Mouse (Mus musculus): ENCODE data around the gene Vmn1r199. TPM values are rescaled to one million over a fixed set of nuclear protein-coding genes. Genes with fewer than 3 reads are reported as not detected.
"Not testable (repeated sequence)": the region's sequence is repeated elsewhere in the genome, so short reads cannot be mapped to it uniquely, and the experiment has no call there.

Vmn1r199 gene
- polyA plus RNA-seq (2015; fragmentation: Nextera tagmentation; extraction: Ambion mirVana) = not detected in 2 replicates

GRCm38 (mm10) chr13:22379518-22379917 is at the start of gene Vmn1r199:
Gene Vmn1r199 (plus strand): TSS chr13:22379818.
- no peak within 1 kb of the TSS for H3K9ac ChIP-seq
- 80% methylated on average over 2 of the region's 2 CpGs for WGBS
- no peaks in the 10 kb centered on the region for H3K36me3 ChIP-seq (replicated peaks)
- H3K9me3 ChIP-seq = no peaks in the 10 kb centered on the region
- ATAC-seq (replicated peaks) = no peak
- no peaks in the 10 kb centered on the region for H3K4me1 ChIP-seq
- H3K27ac ChIP-seq = no peak within 1 kb of the TSS
- no peak within 1 kb of the TSS for H3K4me2 ChIP-seq
- H3K4me3 ChIP-seq = no peak within 1 kb of the TSS
- no peaks in the 10 kb centered on the region for H3K27me3 ChIP-seq (replicated peaks)

- Histone ChIP-seq H3K27ac (no peak overlapping the region), H3K4me2 (no peak overlapping the region), H3K36me3 (replicated peaks) (no peaks in the 10 kb centered on the region), H3K4me3 (no peak overlapping the region), H3K27me3 (replicated peaks) (no peaks in the 10 kb centered on the region), H3K9ac (no peak overlapping the region), H3K9me3 (no peaks in the 10 kb centered on the region), H3K4me1 (no peaks in the 10 kb centered on the region)
- WGBS = 81% methylated on average over 2 of the region's 2 CpGs
- ATAC-seq (replicated peaks) = no peak
Observed at GRCm38 (mm10) chr13:22333269-22333668, 46.3 kb upstream of the Vmn1r199 start.

- Histone ChIP-seq H3K4me2 (no peak overlapping the region), H3K9me3 (no peaks in the 10 kb centered on the region), H3K27me3 (replicated peaks) (no peaks in the 10 kb centered on the region), H3K9ac (no peak overlapping the region), H3K36me3 (replicated peaks) (no peaks in the 10 kb centered on the region), H3K4me1 (no peaks in the 10 kb centered on the region), H3K4me3 (no peak overlapping the region), H3K27ac (no peak overlapping the region)
- WGBS = 89% methylated on average over 1 of the region's 1 CpGs
- no peak for ATAC-seq (replicated peaks)
Observed at GRCm38 (mm10) chr13:22335565-22335964, 44.1 kb upstream of the Vmn1r199 start.

GRCm38 (mm10) chr13:22350064-22350463 is 29.6 kb upstream of the Vmn1r199 start, which contains the start of gene Vmn1r198:
Gene Vmn1r198 (plus strand): TSS chr13:22350364.
- no peaks in the 10 kb centered on the region for H3K4me1 ChIP-seq
- no peaks in the 10 kb centered on the region for H3K27me3 ChIP-seq (replicated peaks)
- H3K4me2 ChIP-seq = no peak within 1 kb of the TSS
- H3K9me3 ChIP-seq = no peaks in the 10 kb centered on the region
- no peaks in the 10 kb centered on the region for H3K36me3 ChIP-seq (replicated peaks)
- no peak within 1 kb of the TSS for H3K27ac ChIP-seq
- WGBS = 52% methylated on average over 1 of the region's 1 CpGs
- ATAC-seq (replicated peaks) = no peak
- no peak within 1 kb of the TSS for H3K9ac ChIP-seq
- no peak within 1 kb of the TSS for H3K4me3 ChIP-seq

- Histone ChIP-seq H3K9ac (no peak overlapping the region), H3K4me1 (no peaks in the 10 kb centered on the region), H3K4me2 (no peak overlapping the region), H3K27me3 (replicated peaks) (no peaks in the 10 kb centered on the region), H3K36me3 (replicated peaks) (no peaks in the 10 kb centered on the region), H3K27ac (no peak overlapping the region), H3K9me3 (no peaks in the 10 kb centered on the region), H3K4me3 (no peak overlapping the region)
- ATAC-seq (replicated peaks) = no peak
- whole genome bisulfite sequencing = 82% methylated on average over 1 of the region's 1 CpGs
Observed at GRCm38 (mm10) chr13:22350813-22351212, 28.8 kb upstream of the Vmn1r199 start.

- H3K9ac ChIP-seq; H3K27me3 ChIP-seq (replicated peaks); H3K36me3 ChIP-seq (replicated peaks); H3K4me2 ChIP-seq; H3K9me3 ChIP-seq; ATAC-seq (replicated peaks); H3K4me3 ChIP-seq; H3K27ac ChIP-seq; H3K4me1 ChIP-seq: not testable (repeated sequence)
- 80% methylated on average over 3 of the region's 3 CpGs for WGBS
Observed at GRCm38 (mm10) chr13:22381128-22381527, 1.5 kb downstream of the Vmn1r199 start.

GRCm38 (mm10) chr13:22383401-22383800 is 3.8 kb downstream of the Vmn1r199 start:
- 79% methylated on average over 3 of the region's 3 CpGs for whole genome bisulfite sequencing
- no peak overlapping the region for H3K4me2 ChIP-seq
- H3K36me3 ChIP-seq (replicated peaks) = no peaks in the 10 kb centered on the region
- no peaks in the 10 kb centered on the region for H3K4me1 ChIP-seq
- H3K4me3 ChIP-seq = no peak overlapping the region
- no peak overlapping the region for H3K27ac ChIP-seq
- H3K9ac ChIP-seq = no peak overlapping the region
- no peaks in the 10 kb centered on the region for H3K27me3 ChIP-seq (replicated peaks)
- ATAC-seq (replicated peaks) = no peak
- H3K9me3 ChIP-seq = no peaks in the 10 kb centered on the region

GRCm38 (mm10) chr13:22387050-22387449 is 7.4 kb downstream of the Vmn1r199 start:
- no peaks in the 10 kb centered on the region for H3K36me3 ChIP-seq (replicated peaks)
- no peaks in the 10 kb centered on the region for H3K9me3 ChIP-seq
- H3K4me2 ChIP-seq = no peak overlapping the region
- H3K27ac ChIP-seq = no peak overlapping the region
- no peaks in the 10 kb centered on the region for H3K4me1 ChIP-seq
- no peak overlapping the region for H3K9ac ChIP-seq
- no peaks in the 10 kb centered on the region for H3K27me3 ChIP-seq (replicated peaks)
- H3K4me3 ChIP-seq = no peak overlapping the region
- ATAC-seq (replicated peaks) = no peak
- WGBS = 83% methylated on average over 1 of the region's 1 CpGs

GRCm38 (mm10) chr13:22390073-22390472 is 10.5 kb downstream of the Vmn1r199 start, which contains the start of gene Vmn1r200:
Gene Vmn1r200 (plus strand): TSS chr13:22390373.
- ATAC-seq (replicated peaks) = no peak
- H3K4me2 ChIP-seq = no peak within 1 kb of the TSS
- 17% methylated on average over 3 of the region's 3 CpGs for WGBS

GRCm38 (mm10) chr13:22402978-22403377 is 23.4 kb downstream of the Vmn1r199 start:
- no peaks in the 10 kb centered on the region for H3K4me1 ChIP-seq
- WGBS = 81% methylated on average over 1 of the region's 1 CpGs
- H3K36me3 ChIP-seq (replicated peaks) = no peaks in the 10 kb centered on the region
- H3K27ac ChIP-seq = no peak overlapping the region
- no peak for ATAC-seq (replicated peaks)
- no peak overlapping the region for H3K4me3 ChIP-seq
- H3K27me3 ChIP-seq (replicated peaks) = no peaks in the 10 kb centered on the region
- no peak overlapping the region for H3K9ac ChIP-seq
- H3K9me3 ChIP-seq = 0 out of 2 replicates have a peak, but pooled peaks cover 7% of the 10 kb centered on the region
- H3K4me2 ChIP-seq = no peak overlapping the region

More at GRCm38 (mm10) chr13:22390073-22390472, 10.5 kb downstream of the Vmn1r199 start, which contains the start of gene Vmn1r200:
- Histone ChIP-seq H3K27me3 (replicated peaks) (no peaks in the 10 kb centered on the region), H3K9me3 (no peaks in the 10 kb centered on the region), H3K4me3 (no peak within 1 kb of the TSS), H3K4me1 (no peaks in the 10 kb centered on the region), H3K36me3 (replicated peaks) (no peaks in the 10 kb centered on the region), H3K9ac (no peak within 1 kb of the TSS), H3K27ac (no peak within 1 kb of the TSS)

Other genes with a start within 250 kb of the Vmn1r199 start
- gene Vmn1r191, start 195.8 kb upstream of the Vmn1r199 start, polyA plus RNA-seq (2015; fragmentation: Nextera tagmentation; extraction: Ambion mirVana) = not detected in 2 replicates
- not detected in 2 replicates for gene Vmn1r192, start 188.7 kb upstream of the Vmn1r199 start, polyA plus RNA-seq (2015; fragmentation: Nextera tagmentation; extraction: Ambion mirVana)
- not detected in 2 replicates for gene Vmn1r193, start 156.7 kb upstream of the Vmn1r199 start, polyA plus RNA-seq (2015; fragmentation: Nextera tagmentation; extraction: Ambion mirVana)
- gene Vmn1r194, start 135.6 kb upstream of the Vmn1r199 start, polyA plus RNA-seq (2015; fragmentation: Nextera tagmentation; extraction: Ambion mirVana) = not detected in 2 replicates
- not detected in 2 replicates for gene Vmn1r195, start 109.3 kb upstream of the Vmn1r199 start, polyA plus RNA-seq (2015; fragmentation: Nextera tagmentation; extraction: Ambion mirVana)
- not detected in 2 replicates for gene Vmn1r196, start 89.9 kb upstream of the Vmn1r199 start, polyA plus RNA-seq (2015; fragmentation: Nextera tagmentation; extraction: Ambion mirVana)
- not detected in 2 replicates for gene Vmn1r197, start 55.2 kb upstream of the Vmn1r199 start, polyA plus RNA-seq (2015; fragmentation: Nextera tagmentation; extraction: Ambion mirVana)
- not detected in 2 replicates for gene Vmn1r198, start 29.5 kb upstream of the Vmn1r199 start, polyA plus RNA-seq (2015; fragmentation: Nextera tagmentation; extraction: Ambion mirVana)
- 0.05 TPM in 1 of 2 replicates, not detected in the other for gene Vmn1r200, start 10.6 kb downstream of the Vmn1r199 start, polyA plus RNA-seq (2015; fragmentation: Nextera tagmentation; extraction: Ambion mirVana)
- gene Vmn1r201, start 92.1 kb downstream of the Vmn1r199 start, polyA plus RNA-seq (2015; fragmentation: Nextera tagmentation; extraction: Ambion mirVana) = not detected in 2 replicates
- gene Vmn1r202, start 125.6 kb downstream of the Vmn1r199 start, polyA plus RNA-seq (2015; fragmentation: Nextera tagmentation; extraction: Ambion mirVana) = 0.03 TPM in 1 of 2 replicates, not detected in the other
- gene Vmn1r203, start 138.3 kb downstream of the Vmn1r199 start, polyA plus RNA-seq (2015; fragmentation: Nextera tagmentation; extraction: Ambion mirVana) = not detected in 2 replicates
- gene Vmn1r204, start 173.4 kb downstream of the Vmn1r199 start, polyA plus RNA-seq (2015; fragmentation: Nextera tagmentation; extraction: Ambion mirVana) = not detected in 2 replicates
- not detected in 2 replicates for gene Vmn1r205, start 213.2 kb downstream of the Vmn1r199 start, polyA plus RNA-seq (2015; fragmentation: Nextera tagmentation; extraction: Ambion mirVana)
- not detected in 2 replicates for gene Vmn1r206, start 244.4 kb downstream of the Vmn1r199 start, polyA plus RNA-seq (2015; fragmentation: Nextera tagmentation; extraction: Ambion mirVana)